Mouse (Mus musculus) testis, adult 2 months (tissue): ENCODE measurements around the gene Pdzd7. TPM values are rescaled to one million over a fixed set of nuclear protein-coding genes. Genes with fewer than 3 reads are reported as not detected.

ENCODE experiments used
- H3K27ac ChIP-seq: fragments of 200-500 bp; 2 replicates; pipeline ENCODE4 v1.5.1; 2012; ENCODE audit warnings: low read depth, low read length; ENCODE audit not compliant: control insufficient read depth, insufficient read depth
- H3K27me3 ChIP-seq: fragments of 200-500 bp; 2 replicates; pipeline ENCODE4 v1.6.1; 2012; ENCODE audit warnings: mild to moderate bottlenecking, low read length, moderate library complexity; ENCODE audit not compliant: control insufficient read depth, insufficient read depth
- H3K36me3 ChIP-seq: fragments of 200-500 bp; 2 replicates; pipeline ENCODE4 v1.6.1; 2012; ENCODE audit warnings: mild to moderate bottlenecking, low read length; ENCODE audit not compliant: control insufficient read depth, insufficient read depth
- H3K4me1 ChIP-seq: fragments of 200-500 bp; 2 replicates; pipeline ENCODE4 v1.6.1; 2012; ENCODE audit warnings: low read length; ENCODE audit not compliant: control insufficient read depth, insufficient read depth
- H3K4me3 ChIP-seq: fragments of 200-500 bp; 2 replicates; pipeline ENCODE4 v1.5.1; 2012; ENCODE audit warnings: low read depth, mild to moderate bottlenecking, low read length, moderate library complexity, mixed read lengths; ENCODE audit not compliant: control insufficient read depth
- CTCF ChIP-seq: fragments of 200-500 bp; IDR thresholded peaks from 2 replicates; pipeline ENCODE4 v1.5.1; 2012; ENCODE audit warnings: low read depth, mild to moderate bottlenecking, inconsistent platforms, low read length, moderate library complexity; ENCODE audit not compliant: control insufficient read depth, insufficient read depth, insufficient replicate concordance
- POLR2A ChIP-seq: fragments of 200-500 bp; IDR thresholded peaks from 2 replicates; pipeline ENCODE4 v1.6.1; 2012; ENCODE audit warnings: low read depth, mild to moderate bottlenecking, inconsistent platforms, low read length, moderate library complexity; ENCODE audit not compliant: control insufficient read depth
- polyA plus RNA-seq: library from polyadenylated mRNA; depleted of rRNA; stranded (reverse); fragments of >200 nt; gene quantifications from 2 replicates; pipeline ENCODE4 v1.2.3, GENCODE M21; 2012

Pdzd7 gene
- polyA plus RNA-seq, 1 experiment: 1.0 TPM

- Histone ChIP-seq H3K36me3 (no peaks in the 10 kb centered on the region), H3K4me3 (peak within 1 kb of the TSS; percentile 95), H3K27ac (peak within 1 kb of the TSS; percentile 98), H3K27me3 (no peaks in the 10 kb centered on the region), H3K4me1 (peaks cover 11% of the 10 kb centered on the region)
- no peak for TF ChIP-seq CTCF
- no peak for TF ChIP-seq POLR2A
These were observed 40.1 kb downstream of the Pdzd7 start, which contains the start of gene Twnk for GRCm38 (mm10) chr19:45005444-45005843. TSS of gene Twnk (plus strand) at chr19:45005663.

- no peak overlapping the region for H3K4me3 ChIP-seq
- TF ChIP-seq CTCF (no peak), POLR2A (no peak)
- H3K27ac ChIP-seq: no peak overlapping the region
- no peaks in the 10 kb centered on the region for H3K27me3 ChIP-seq
- H3K4me1 ChIP-seq: peaks cover 11% of the 10 kb centered on the region
- H3K36me3 ChIP-seq: no peaks in the 10 kb centered on the region
These were observed 41.6 kb downstream of the Pdzd7 start for GRCm38 (mm10) chr19:45003740-45004516.

- H3K4me3 ChIP-seq: no peak overlapping the region
- no peaks in the 10 kb centered on the region for H3K36me3 ChIP-seq
- H3K27ac ChIP-seq: no peak overlapping the region
- H3K4me1 ChIP-seq: peaks cover 5% of the 10 kb centered on the region
- no peak for TF ChIP-seq POLR2A
- no peaks in the 10 kb centered on the region for H3K27me3 ChIP-seq
These were observed 43.2 kb downstream of the Pdzd7 start for GRCm38 (mm10) chr19:45002301-45002700.

- no peak for TF ChIP-seq POLR2A
- TF ChIP-seq CTCF: no peak
- H3K27me3 ChIP-seq: no peaks in the 10 kb centered on the region
- H3K4me1 ChIP-seq: no peaks in the 10 kb centered on the region
- no peak overlapping the region for H3K4me3 ChIP-seq
- H3K36me3 ChIP-seq: no peaks in the 10 kb centered on the region
- no peak overlapping the region for H3K27ac ChIP-seq
These were observed 45.9 kb downstream of the Pdzd7 start for GRCm38 (mm10) chr19:44999647-45000046.

GRCm38 (mm10) chr19:44997786-44998185, 47.7 kb downstream of the Pdzd7 start:
- H3K4me3 ChIP-seq: no peak overlapping the region
- H3K27me3 ChIP-seq: no peaks in the 10 kb centered on the region
- H3K36me3 ChIP-seq: no peaks in the 10 kb centered on the region
- no peak for TF ChIP-seq POLR2A
- TF ChIP-seq CTCF: no peak
- no peaks in the 10 kb centered on the region for H3K4me1 ChIP-seq
- H3K27ac ChIP-seq: no peak overlapping the region

GRCm38 (mm10) chr19:44992712-44993111, 52.8 kb downstream of the Pdzd7 start:
- no peaks in the 10 kb centered on the region for H3K36me3 ChIP-seq
- no peak for TF ChIP-seq CTCF
- TF ChIP-seq POLR2A: no peak
- peaks cover 14% of the 10 kb centered on the region for H3K4me1 ChIP-seq
- no peak overlapping the region for H3K27ac ChIP-seq
- H3K4me3 ChIP-seq: no peak overlapping the region
- H3K27me3 ChIP-seq: 0 out of 2 replicates have a peak, but pooled peaks cover 2% of the 10 kb centered on the region

GRCm38 (mm10) chr19:44992246-44992645, 53.3 kb downstream of the Pdzd7 start:
- H3K4me1 ChIP-seq: peaks cover 14% of the 10 kb centered on the region
- no peak overlapping the region for H3K27ac ChIP-seq
- H3K4me3 ChIP-seq: no peak overlapping the region
- TF ChIP-seq CTCF: no peak
- TF ChIP-seq POLR2A: no peak
- 0 out of 2 replicates have a peak, but pooled peaks cover 2% of the 10 kb centered on the region for H3K27me3 ChIP-seq
- no peaks in the 10 kb centered on the region for H3K36me3 ChIP-seq

- Histone ChIP-seq H3K27ac (no peak overlapping the region), H3K27me3 (0 out of 2 replicates have a peak, but pooled peaks cover 2% of the 10 kb centered on the region), H3K36me3 (no peaks in the 10 kb centered on the region), H3K4me1 (peaks cover 14% of the 10 kb centered on the region), H3K4me3 (no peak overlapping the region)
- no peak for TF ChIP-seq CTCF
- TF ChIP-seq POLR2A: no peak
These were observed 54.5 kb downstream of the Pdzd7 start for GRCm38 (mm10) chr19:44991031-44991430.
